Mouse (Mus musculus) cerebellum, postnatal 10 days (tissue): ENCODE measurements at regions not wholly inside any gene's neighbourhood (a gene's known extent, or its start where the extent isn't known, plus 50 kb on each side); places are given as distances from the start of the nearest gene placed in this dataset.

Experiments used
- DNase-seq, 2 experiments: peaks; one replicate each; pipeline ENCODE4 v3.0.0; 2021; ENCODE audit warnings: mixed read lengths in 2 of 2

GRCm38 (mm10) chr3:150109561-150109960 lies 1119.2 kb upstream of the Adgrl2 start:
- DNase-seq = peak; percentile 29 to 41

- DNase-seq = no peak
These were observed 1121.9 kb upstream of the Adgrl2 start for GRCm38 (mm10) chr3:150112231-150112630.

- no peak for DNase-seq
These were observed 1129.5 kb upstream of the Adgrl2 start for GRCm38 (mm10) chr3:150119866-150120265.

- DNase-seq = no peak
These were observed 1156.3 kb upstream of the Adgrl2 start for GRCm38 (mm10) chr3:150146635-150147034.

- DNase-seq = no peak
These were observed 1160.9 kb upstream of the Adgrl2 start for GRCm38 (mm10) chr3:150151152-150151822.

- no peak for DNase-seq
These were observed 1161.4 kb upstream of the Adgrl2 start for GRCm38 (mm10) chr3:150151823-150152158.

GRCm38 (mm10) chr3:150152893-150153292 lies 1162.5 kb upstream of the Adgrl2 start:
- DNase-seq = no peak

- DNase-seq = no peak
These were observed 1195.5 kb upstream of the Adgrl2 start for GRCm38 (mm10) chr3:150185807-150186206.

GRCm38 (mm10) chr3:150193132-150193531 lies 1202.8 kb upstream of the Adgrl2 start:
- no peak for DNase-seq

GRCm38 (mm10) chr3:150198492-150198891 lies 1208.1 kb upstream of the Adgrl2 start:
- no peak for DNase-seq

GRCm38 (mm10) chr3:150205902-150206301 lies 1215.5 kb upstream of the Adgrl2 start:
- DNase-seq = no peak

- no peak for DNase-seq
These were observed 1204.4 kb upstream of the Adgrl4 start for GRCm38 (mm10) chr3:150233279-150233678.

GRCm38 (mm10) chr3:150236946-150237600 lies 1200.6 kb upstream of the Adgrl4 start:
- peak; percentile 9 for DNase-seq

GRCm38 (mm10) chr3:150275038-150275437 lies 1162.6 kb upstream of the Adgrl4 start:
- DNase-seq = no peak

- DNase-seq = no peak
These were observed 1141.5 kb upstream of the Adgrl4 start for GRCm38 (mm10) chr3:150296057-150296710.

- no peak for DNase-seq
These were observed 1108.9 kb upstream of the Adgrl4 start for GRCm38 (mm10) chr3:150328811-150329210.

GRCm38 (mm10) chr3:150352139-150352725 lies 1085.5 kb upstream of the Adgrl4 start:
- DNase-seq = peak; percentile 5 to 35

- DNase-seq = no peak
These were observed 1071.9 kb upstream of the Adgrl4 start for GRCm38 (mm10) chr3:150365766-150366165.

GRCm38 (mm10) chr3:150384996-150385627 lies 1052.6 kb upstream of the Adgrl4 start:
- DNase-seq = peak; percentile 80 to 82

GRCm38 (mm10) chr3:150401694-150402301 lies 1035.9 kb upstream of the Adgrl4 start:
- DNase-seq = no peak

- DNase-seq = peak; percentile 53 to 68
These were observed 1031.6 kb upstream of the Adgrl4 start for GRCm38 (mm10) chr3:150406086-150406485.

GRCm38 (mm10) chr3:150415277-150415676 lies 1022.4 kb upstream of the Adgrl4 start:
- DNase-seq = no peak

- DNase-seq = no peak
These were observed 1021.2 kb upstream of the Adgrl4 start for GRCm38 (mm10) chr3:150416447-150416846.
